Mouse (Mus musculus) urinary bladder, adult 18-20 months (tissue): ENCODE data around the gene Lman1l.

ENCODE experiments used
- DNase-seq, 2 experiments: peaks; one replicate each; pipeline ENCODE4 v3.0.0; 2022; ENCODE audit warnings: low spot score in 2 of 2, mixed read lengths in 2 of 2

The Lman1l gene

GRCm38 (mm10) chr9:57620674-57621073 lies at the start of gene Lman1l:
Gene Lman1l (minus strand): TSS chr9:57620774.
- no peak for DNase-seq

GRCm38 (mm10) chr9:57669566-57669965 lies 49.0 kb upstream of the Lman1l start:
- no peak for DNase-seq

GRCm38 (mm10) chr9:57668277-57668676 lies 47.7 kb upstream of the Lman1l start:
- DNase-seq = no peak

- no peak for DNase-seq
These were observed 47.2 kb upstream of the Lman1l start for GRCm38 (mm10) chr9:57667817-57668216.

GRCm38 (mm10) chr9:57667136-57667535 lies 46.6 kb upstream of the Lman1l start:
- DNase-seq = no peak

- no peak for DNase-seq
These were observed 46.0 kb upstream of the Lman1l start for GRCm38 (mm10) chr9:57666536-57666935.

- DNase-seq = no peak
These were observed 44.0 kb upstream of the Lman1l start for GRCm38 (mm10) chr9:57664616-57665015.

GRCm38 (mm10) chr9:57661552-57661951 lies 41.0 kb upstream of the Lman1l start:
- no peak for DNase-seq

- no peak for DNase-seq
These were observed 39.9 kb upstream of the Lman1l start for GRCm38 (mm10) chr9:57660501-57660900.

GRCm38 (mm10) chr9:57659774-57660173 lies 39.2 kb upstream of the Lman1l start:
- DNase-seq = peak; percentile 52 to 62

- DNase-seq = no peak
These were observed 38.4 kb upstream of the Lman1l start for GRCm38 (mm10) chr9:57658970-57659369.

GRCm38 (mm10) chr9:57657843-57658242 lies 37.3 kb upstream of the Lman1l start:
- no peak for DNase-seq

GRCm38 (mm10) chr9:57656631-57657350 lies 36.2 kb upstream of the Lman1l start:
- DNase-seq = no peak

GRCm38 (mm10) chr9:57655749-57656148 lies 35.2 kb upstream of the Lman1l start:
- DNase-seq = peak; percentile 87 to 93

- no peak for DNase-seq
These were observed 34.4 kb upstream of the Lman1l start for GRCm38 (mm10) chr9:57654966-57655365.

GRCm38 (mm10) chr9:57653283-57653682 lies 32.7 kb upstream of the Lman1l start, which contains the start of gene Csk:
Gene Csk (minus strand): TSS chr9:57653631.
- DNase-seq = no peak

- DNase-seq = no peak
These were observed 32.3 kb upstream of the Lman1l start for GRCm38 (mm10) chr9:57652855-57653254.

- DNase-seq = no peak
These were observed 31.8 kb upstream of the Lman1l start for GRCm38 (mm10) chr9:57652351-57652750.

GRCm38 (mm10) chr9:57650786-57651311 lies 30.3 kb upstream of the Lman1l start:
- no peak for DNase-seq

- DNase-seq = no peak
These were observed 29.7 kb upstream of the Lman1l start for GRCm38 (mm10) chr9:57650130-57650785.

- no peak for DNase-seq
These were observed 26.9 kb upstream of the Lman1l start for GRCm38 (mm10) chr9:57647286-57648108.

- DNase-seq = no peak
These were observed 26.1 kb upstream of the Lman1l start for GRCm38 (mm10) chr9:57646551-57647103.
